Mouse (Mus musculus): ENCODE measurements around the gene CN725425.
A peak's percentile ranks its signal among the peaks of the same experiment; 100 is the strongest.

The CN725425 gene

GRCm38 (mm10) chr15:91199256-91199905, at the start of gene CN725425:
CN725425 (plus strand) TSS chr15:91199494.
- no peak for DNase-seq (ENCODE audit: low read depth)

- no peak for DNase-seq (ENCODE audit: low read depth)
Measured at GRCm38 (mm10) chr15:91152592-91152991, 46.7 kb upstream of the CN725425 start.

GRCm38 (mm10) chr15:91153311-91153710, 46.0 kb upstream of the CN725425 start:
- no peak for DNase-seq (ENCODE audit: low read depth)

GRCm38 (mm10) chr15:91161153-91161552, 38.1 kb upstream of the CN725425 start:
- DNase-seq (ENCODE audit: low read depth), result no peak

- no peak for DNase-seq (ENCODE audit: low read depth)
Measured at GRCm38 (mm10) chr15:91163454-91163853, 35.8 kb upstream of the CN725425 start.

- no peak for DNase-seq (ENCODE audit: low read depth)
Measured at GRCm38 (mm10) chr15:91165021-91165420, 34.3 kb upstream of the CN725425 start.

GRCm38 (mm10) chr15:91167850-91168562, 31.3 kb upstream of the CN725425 start:
- peak; percentile 5 for DNase-seq (ENCODE audit: low read depth)

- DNase-seq (ENCODE audit: low read depth), result no peak
Measured at GRCm38 (mm10) chr15:91170602-91171328, 28.5 kb upstream of the CN725425 start.

GRCm38 (mm10) chr15:91171332-91171731, 28.0 kb upstream of the CN725425 start:
- no peak for DNase-seq (ENCODE audit: low read depth)

- DNase-seq (ENCODE audit: low read depth), result no peak
Measured at GRCm38 (mm10) chr15:91172193-91172592, 27.1 kb upstream of the CN725425 start.

- no peak for DNase-seq (ENCODE audit: low read depth)
Measured at GRCm38 (mm10) chr15:91178656-91179314, 20.5 kb upstream of the CN725425 start.

GRCm38 (mm10) chr15:91179911-91180622, 19.2 kb upstream of the CN725425 start:
- DNase-seq (ENCODE audit: low read depth), result no peak

GRCm38 (mm10) chr15:91186358-91186757, 12.9 kb upstream of the CN725425 start:
- no peak for DNase-seq (ENCODE audit: low read depth)

GRCm38 (mm10) chr15:91190026-91190425, 9.3 kb upstream of the CN725425 start:
- no peak for DNase-seq (ENCODE audit: low read depth)

GRCm38 (mm10) chr15:91190519-91191207, 8.6 kb upstream of the CN725425 start:
- DNase-seq (ENCODE audit: low read depth), result no peak

GRCm38 (mm10) chr15:91191412-91192222, 7.7 kb upstream of the CN725425 start, which contains the start of gene Abcd2:
Abcd2 (minus strand) TSS chr15:91191799.
- DNase-seq (ENCODE audit: low read depth), result peak; percentile 4

GRCm38 (mm10) chr15:91192223-91192598, 7.1 kb upstream of the CN725425 start:
- no peak for DNase-seq (ENCODE audit: low read depth)

- no peak for DNase-seq (ENCODE audit: low read depth)
Measured at GRCm38 (mm10) chr15:91200833-91201232, 1.5 kb downstream of the CN725425 start.

- DNase-seq (ENCODE audit: low read depth), result no peak
Measured at GRCm38 (mm10) chr15:91202486-91202885, 3.2 kb downstream of the CN725425 start.

- no peak for DNase-seq (ENCODE audit: low read depth)
Measured at GRCm38 (mm10) chr15:91203521-91203920, 4.2 kb downstream of the CN725425 start.
